1 mouse cellular context compared by ENCODE assay signal in the genomic region with DNA sequence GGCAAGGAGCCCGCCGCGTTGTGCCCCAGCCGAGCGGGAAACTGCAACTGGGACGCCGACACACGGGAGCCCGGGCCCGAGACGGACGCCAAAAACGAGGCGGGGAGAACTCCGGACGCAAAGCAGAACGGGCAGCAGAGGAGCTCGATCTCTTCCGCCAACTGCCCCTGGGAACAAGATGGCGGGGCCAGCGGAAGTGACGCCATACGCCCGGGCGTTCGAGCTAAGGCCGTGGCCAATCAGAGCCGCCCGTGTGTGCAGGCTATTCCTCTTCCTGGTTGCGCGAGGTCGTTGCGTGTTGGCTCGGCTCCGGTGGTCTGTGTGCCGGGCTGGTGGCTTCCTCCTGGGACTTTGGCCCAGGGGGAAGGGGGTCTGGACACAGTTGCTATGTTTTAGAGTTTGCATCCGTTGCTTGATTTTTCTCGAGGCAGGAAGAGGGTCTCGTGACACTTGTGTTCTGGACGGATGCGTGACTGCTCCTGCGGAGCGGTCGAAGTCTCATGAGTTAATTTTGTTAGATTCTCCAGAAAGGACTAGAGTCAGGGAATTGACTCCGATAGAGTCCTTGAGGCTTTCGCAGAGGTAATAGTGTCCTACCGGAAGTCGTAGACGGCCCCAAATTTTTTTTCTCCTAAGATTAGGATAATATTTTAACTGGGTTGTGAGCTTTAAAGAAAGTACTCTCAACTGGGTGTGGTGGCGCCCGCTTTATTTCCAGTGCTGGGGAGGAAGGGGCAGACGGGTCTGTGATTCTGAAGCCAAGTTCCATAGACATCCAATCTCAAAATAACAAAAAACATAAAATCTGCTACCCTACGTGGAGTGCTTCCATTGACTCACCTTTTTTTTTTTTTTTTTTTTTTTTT.
TF ChIP-seq lines count a peak whose summit lies in the region.

A gene (minus strand): TSS at position 180 of the 866 bp plus-strand sequence.

TF ChIP-seq in MEL, 35 proteins besides CTCF, POLR2A, EP300 and RAD21 (continued from another document):
- peak; percentile 50 for TF ChIP-seq MYB (IDR thresholded peaks at IDR 0.05; ENCODE audit: low read depth, low read length)
- TF ChIP-seq MEF2A (IDR thresholded peaks at IDR 0.05; ENCODE audit: extremely low read depth, insufficient replicate concordance, low read depth, low read length, poor library complexity, severe bottlenecking), result peak; percentile 37; the same call in 1 of the 2 replicates
- no peak for TF ChIP-seq TAL1 (IDR thresholded peaks at IDR 0.05; ENCODE audit: low read length)
- TF ChIP-seq USF2 (IDR thresholded peaks at IDR 0.05; ENCODE audit: borderline replicate concordance in 1 of 2, insufficient read depth in 1 of 2, low read depth in 1 of 2, low read length in 2 of 2), result no peak
- TF ChIP-seq GATA1 (IDR thresholded peaks at IDR 0.05; ENCODE audit: low read depth, low read length), result no peak
- TF ChIP-seq UBTF (IDR thresholded peaks at IDR 0.05; ENCODE audit: borderline replicate concordance, insufficient read depth, low read depth, low read length), result no peak
- TF ChIP-seq CHD1 (IDR thresholded peaks at IDR 0.05; ENCODE audit: low read depth, low read length), result peak; percentile 96; the same call in 1 of the 2 replicates
- peak; percentile 99 for TF ChIP-seq ELF1 (IDR thresholded peaks at IDR 0.05; ENCODE audit: low read depth, low read length)
- TF ChIP-seq ZNF384 (IDR thresholded peaks at IDR 0.05; ENCODE audit: low read depth, low read length), result peak; percentile 68
- no peak; the same call in 1 of the 2 replicates for TF ChIP-seq CHD2 (IDR thresholded peaks at IDR 0.05; ENCODE audit: low read length)
- TF ChIP-seq ETS1 (IDR thresholded peaks at IDR 0.05; ENCODE audit: low read depth, low read length), result no peak; the same call in 1 of the 2 replicates
- no peak for TF ChIP-seq POLR2AphosphoS5 (IDR thresholded peaks at IDR 0.05; ENCODE audit: borderline replicate concordance, low read depth, low read length)
- peak; percentile 69 for TF ChIP-seq TCF12 (IDR thresholded peaks at IDR 0.05; ENCODE audit: low read depth, low read length)
- peak; percentile 98 for TF ChIP-seq NELFE (IDR thresholded peaks at IDR 0.05; ENCODE audit: low read depth, low read length)
